Mouse (Mus musculus) E14TG2a.4 (cell line): ENCODE measurements around the gene Zgpat.

Source experiments
- CTCF ChIP-seq: conservative IDR thresholded peaks from 2 replicates; pipeline ENCODE4 v1.5.1; 2014; ENCODE audit warnings: low read length
- POU5F1 ChIP-seq: IDR thresholded peaks from 2 replicates; pipeline ENCODE4 v1.6.1; 2014; ENCODE audit warnings: low read length, borderline replicate concordance

DNA sequence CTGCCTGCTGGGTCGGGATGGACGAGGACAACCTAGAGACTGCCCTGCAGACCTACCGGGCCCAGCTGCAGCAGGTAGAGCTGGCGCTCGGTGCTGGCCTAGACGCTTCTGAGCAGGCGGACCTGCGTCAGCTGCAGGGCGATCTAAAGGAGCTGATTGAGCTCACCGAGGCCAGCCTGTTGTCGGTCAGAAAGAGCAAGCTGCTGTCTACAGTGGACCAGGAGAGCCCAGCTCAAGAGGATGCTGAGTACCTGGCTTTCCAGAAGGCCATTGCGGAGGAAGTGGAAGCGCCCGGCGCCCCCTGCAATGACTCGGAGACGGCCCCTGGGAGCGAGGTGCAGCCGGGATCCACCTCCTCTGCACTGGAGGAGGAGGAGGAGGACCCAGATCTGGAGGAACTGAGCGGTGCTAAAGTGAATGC lies 937 bp downstream of the Zgpat start:
- no peak for TF ChIP-seq CTCF
- TF ChIP-seq POU5F1 = no peak
